Mouse (Mus musculus) layer of hippocampus, postnatal 10 days (tissue): Measurements from ENCODE around the gene Tnks1bp1. TPM values are rescaled to one million over a fixed set of nuclear protein-coding genes. Genes with fewer than 3 reads are reported as not detected.

Experiments used
- DNase-seq, 2 experiments: peaks; one replicate each; pipeline ENCODE4 v3.0.0; 2021; ENCODE audit warnings: low spot score in 2 of 2
- total RNA-seq, 2 experiments: library from RNA; stranded (reverse); gene quantifications; 2 replicates each; pipeline ENCODE4 v1.2.3; 2021

The Tnks1bp1 gene
- total RNA-seq, 2 experiments from 2014 or later = 112 to 130 TPM

- DNase-seq = peak; percentile 90 to 92
Measured at GRCm38 (mm10) chr2:85037047-85038026, 10.5 kb upstream of the Tnks1bp1 start, which contains the start of the genes Ssrp1 and P2rx3. Gene Ssrp1, plus strand, starts transcription at chr2:85037234. Gene P2rx3, minus strand, starts transcription at chr2:85037462.

GRCm38 (mm10) chr2:85038336-85038735, 9.5 kb upstream of the Tnks1bp1 start:
- no peak for DNase-seq

GRCm38 (mm10) chr2:85043623-85044022, 4.2 kb upstream of the Tnks1bp1 start:
- DNase-seq = no peak

GRCm38 (mm10) chr2:85046222-85046621, 1.6 kb upstream of the Tnks1bp1 start:
- no peak for DNase-seq

GRCm38 (mm10) chr2:85047081-85047480, 741 bp upstream of the Tnks1bp1 start:
- DNase-seq = no peak

GRCm38 (mm10) chr2:85048168-85048751, 438 bp downstream of the Tnks1bp1 start:
- DNase-seq = peak; percentile 72 to 73

GRCm38 (mm10) chr2:85049277-85049676, 1.5 kb downstream of the Tnks1bp1 start:
- DNase-seq = no peak

GRCm38 (mm10) chr2:85050001-85050634, 2.3 kb downstream of the Tnks1bp1 start:
- DNase-seq = peak in 1 of 2 experiments; percentile 57

- no peak for DNase-seq
Measured at GRCm38 (mm10) chr2:85050746-85051145, 2.9 kb downstream of the Tnks1bp1 start.

GRCm38 (mm10) chr2:85053192-85053816, 5.5 kb downstream of the Tnks1bp1 start:
- DNase-seq = no peak

GRCm38 (mm10) chr2:85056711-85057110, 8.9 kb downstream of the Tnks1bp1 start:
- no peak for DNase-seq

GRCm38 (mm10) chr2:85059677-85060076, 11.9 kb downstream of the Tnks1bp1 start:
- DNase-seq = no peak

GRCm38 (mm10) chr2:85060591-85061060, 12.8 kb downstream of the Tnks1bp1 start:
- DNase-seq = no peak

GRCm38 (mm10) chr2:85061107-85061541, 13.3 kb downstream of the Tnks1bp1 start:
- DNase-seq = no peak

- DNase-seq = no peak
Measured at GRCm38 (mm10) chr2:85065141-85065875, 17.5 kb downstream of the Tnks1bp1 start.

GRCm38 (mm10) chr2:85066937-85067336, 19.1 kb downstream of the Tnks1bp1 start:
- no peak for DNase-seq

GRCm38 (mm10) chr2:85067903-85068625, 20.2 kb downstream of the Tnks1bp1 start:
- DNase-seq = no peak

- no peak for DNase-seq
Measured at GRCm38 (mm10) chr2:85068626-85069025, 20.8 kb downstream of the Tnks1bp1 start.

GRCm38 (mm10) chr2:85070086-85070485, 22.3 kb downstream of the Tnks1bp1 start:
- no peak for DNase-seq

GRCm38 (mm10) chr2:85071921-85072320, 24.1 kb downstream of the Tnks1bp1 start:
- DNase-seq = no peak
